Mouse (Mus musculus): Measurements from ENCODE around the gene Cacnb1. TPM values are rescaled to one million over a fixed set of nuclear protein-coding genes. Genes with fewer than 3 reads are reported as not detected.

Gene Cacnb1
- 20.0 and 20.7 TPM in 2 replicates for polyA plus RNA-seq (2015; fragmentation: Nextera tagmentation; extraction: Ambion mirVana)

DNA sequence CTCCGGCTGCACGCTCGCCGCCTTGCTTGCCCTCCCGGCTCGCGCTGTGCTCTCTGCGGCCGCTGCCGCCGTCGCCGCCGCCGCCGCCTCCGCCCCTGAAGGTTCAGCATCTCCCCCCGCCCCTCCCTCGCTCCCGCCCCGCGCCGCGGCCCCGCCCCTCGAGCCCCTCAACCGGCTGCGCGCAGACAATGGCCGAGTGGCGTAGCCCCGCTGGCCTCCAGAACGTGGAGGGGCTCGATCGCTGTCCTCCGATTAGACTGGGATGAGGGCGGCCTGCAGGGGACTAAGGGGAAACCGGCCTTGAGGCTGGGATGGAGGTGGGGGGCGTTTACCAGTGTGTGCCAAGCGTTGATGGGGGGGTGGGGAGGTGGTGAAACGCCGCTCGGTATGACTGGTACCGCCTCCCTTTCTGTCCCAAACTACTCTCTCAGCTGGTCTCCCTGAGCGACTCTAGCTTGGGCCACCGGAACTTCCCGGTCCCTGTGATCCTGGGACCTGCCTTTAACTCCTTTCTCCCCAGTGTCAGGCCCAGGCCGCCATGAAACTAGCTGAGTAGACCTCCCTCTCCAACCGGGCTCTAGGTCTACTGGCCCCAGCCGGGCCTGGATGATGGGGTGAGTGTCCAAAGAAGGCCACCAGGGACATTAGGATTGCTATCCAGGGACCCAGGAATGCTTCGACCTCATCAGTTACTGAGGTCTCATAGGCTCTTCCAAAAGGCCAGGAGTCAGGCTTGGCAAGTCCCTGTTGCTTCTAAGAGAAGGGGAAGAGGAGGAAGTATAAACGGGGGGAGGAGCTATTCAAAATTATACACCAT, at the start of gene Cacnb1:
Gene Cacnb1 (minus strand): TSS at position 480 of the 817 bp plus-strand sequence.
- Histone ChIP-seq H3K4me2 (replicated peaks) (peak within 1 kb of the TSS; percentile 81), H3K4me1 (peaks cover 42% of the 10 kb centered on the region), H3K36me3 (peaks cover 13% of the 10 kb centered on the region), H3K9me3 (no peaks in the 10 kb centered on the region), H3K9ac (peak within 1 kb of the TSS; percentile 88), H3K4me3 (peak within 1 kb of the TSS; percentile 83), H3K27me3 (no peaks in the 10 kb centered on the region), H3K27ac (peak within 1 kb of the TSS; percentile 90)
- ATAC-seq (ENCODE audit: low FRiP score, low read depth), result peak; percentile 52
- under 1% methylated on average over 41 of the region's 52 CpGs for WGBS

DNA sequence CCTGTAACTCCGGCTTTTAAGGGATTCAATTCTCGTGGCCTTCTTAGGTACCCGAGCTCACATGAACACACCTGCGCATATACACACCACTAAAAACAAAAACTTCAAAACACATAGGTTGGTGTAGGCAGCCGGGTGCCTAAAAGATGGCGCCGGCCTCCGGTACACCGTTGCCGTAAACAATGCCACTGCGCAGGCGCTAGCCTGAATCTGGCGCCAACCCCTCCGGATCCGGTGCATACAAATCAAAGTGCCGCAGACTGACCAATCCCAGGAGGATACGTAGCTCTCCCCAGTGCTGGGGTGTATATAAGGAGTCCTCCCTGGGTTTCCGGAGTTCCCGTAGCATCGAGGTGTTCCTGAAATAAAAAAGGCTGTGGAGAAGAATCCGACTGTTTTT, 44.4 kb upstream of the Cacnb1 start:
- no peak overlapping the region for H3K4me2 ChIP-seq (replicated peaks)
- no peak for ATAC-seq (ENCODE audit: low FRiP score, low read depth)
- peaks cover 10% of the 10 kb centered on the region; the same call in 1 of the 2 replicates for H3K9me3 ChIP-seq
- H3K27me3 ChIP-seq, result no peaks in the 10 kb centered on the region
- H3K4me1 ChIP-seq, result 0 out of 2 replicates have a peak, but pooled peaks cover 8% of the 10 kb centered on the region
- no peak overlapping the region for H3K4me3 ChIP-seq
- H3K9ac ChIP-seq, result no peak overlapping the region
- no peaks in the 10 kb centered on the region for H3K36me3 ChIP-seq
- 92% methylated on average over 21 of the region's 21 CpGs for WGBS
- H3K27ac ChIP-seq, result no peak overlapping the region

DNA sequence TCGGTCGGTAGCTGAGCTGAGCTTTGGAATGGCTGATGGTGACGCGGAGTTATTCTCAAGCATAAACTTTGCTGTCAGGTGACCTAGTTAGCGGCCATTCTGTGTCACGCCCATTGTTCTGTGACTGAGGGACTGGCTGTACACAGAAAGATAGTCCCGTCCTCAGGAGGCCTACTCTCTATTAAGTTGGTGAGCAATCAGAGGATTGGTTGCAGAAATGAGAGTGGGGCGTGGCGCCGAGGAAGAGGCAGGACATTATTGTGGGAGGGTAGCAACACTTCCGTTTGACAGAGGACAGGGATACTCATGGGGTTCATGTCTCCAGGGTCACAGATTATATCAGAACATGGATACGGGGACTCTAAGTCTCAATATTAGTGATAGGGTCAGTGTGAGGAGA, 43.4 kb upstream of the Cacnb1 start:
- ATAC-seq (ENCODE audit: low FRiP score, low read depth), result no peak
- no peaks in the 10 kb centered on the region for H3K36me3 ChIP-seq
- WGBS, result 92% methylated on average over 12 of the region's 12 CpGs

DNA sequence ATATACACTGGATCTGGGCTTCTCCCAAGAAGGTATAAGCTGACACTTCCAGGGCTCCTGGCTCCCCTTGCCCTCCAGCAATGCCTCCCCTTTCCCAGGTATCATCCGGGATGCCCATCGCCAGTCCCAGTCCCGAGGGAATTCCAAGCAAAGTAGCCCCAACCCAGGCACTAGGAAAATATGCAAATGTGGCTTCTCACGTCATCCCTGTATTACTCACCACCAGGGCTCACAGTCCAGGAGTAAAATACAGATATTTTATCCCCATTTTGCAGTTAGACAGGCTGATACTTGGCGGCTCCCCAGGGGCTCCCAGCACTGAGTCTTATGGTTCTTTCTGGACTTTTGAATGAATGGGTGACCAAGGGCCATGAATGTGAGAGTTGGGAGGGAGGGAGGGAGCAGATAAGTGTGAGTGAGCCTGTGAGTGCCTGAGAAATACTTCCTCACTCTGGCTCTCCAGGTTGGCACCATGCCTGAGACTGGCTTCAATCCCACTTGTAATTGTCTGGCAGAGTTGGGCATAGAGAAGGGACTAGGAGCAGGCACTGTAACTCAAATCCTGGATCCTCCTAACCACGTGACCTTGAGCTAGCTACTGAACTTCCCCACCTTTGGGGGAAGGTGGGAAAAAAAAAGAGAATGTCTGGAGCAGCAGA, 39.2 kb upstream of the Cacnb1 start:
- 62% methylated on average over 6 of the region's 6 CpGs for WGBS
- no peaks in the 10 kb centered on the region for H3K27me3 ChIP-seq
- H3K9ac ChIP-seq, result no peak overlapping the region
- ATAC-seq (ENCODE audit: low FRiP score, low read depth), result no peak
- no peak overlapping the region for H3K4me2 ChIP-seq (replicated peaks)
- H3K4me1 ChIP-seq, result peaks cover 10% of the 10 kb centered on the region; the same call in 1 of the 2 replicates
- H3K27ac ChIP-seq, result no peak overlapping the region
- no peak overlapping the region for H3K4me3 ChIP-seq
- no peaks in the 10 kb centered on the region for H3K36me3 ChIP-seq
- peaks cover 4% of the 10 kb centered on the region; the same call in 1 of the 2 replicates for H3K9me3 ChIP-seq

More for the DNA sequence above, 43.4 kb upstream of the Cacnb1 start:
- Histone ChIP-seq H3K4me1 (0 out of 2 replicates have a peak, but pooled peaks cover 8% of the 10 kb centered on the region), H3K27ac (no peak overlapping the region), H3K4me3 (no peak overlapping the region), H3K4me2 (replicated peaks) (no peak overlapping the region), H3K9me3 (peaks cover 10% of the 10 kb centered on the region; the same call in 1 of the 2 replicates), H3K9ac (no peak overlapping the region), H3K27me3 (no peaks in the 10 kb centered on the region)

DNA sequence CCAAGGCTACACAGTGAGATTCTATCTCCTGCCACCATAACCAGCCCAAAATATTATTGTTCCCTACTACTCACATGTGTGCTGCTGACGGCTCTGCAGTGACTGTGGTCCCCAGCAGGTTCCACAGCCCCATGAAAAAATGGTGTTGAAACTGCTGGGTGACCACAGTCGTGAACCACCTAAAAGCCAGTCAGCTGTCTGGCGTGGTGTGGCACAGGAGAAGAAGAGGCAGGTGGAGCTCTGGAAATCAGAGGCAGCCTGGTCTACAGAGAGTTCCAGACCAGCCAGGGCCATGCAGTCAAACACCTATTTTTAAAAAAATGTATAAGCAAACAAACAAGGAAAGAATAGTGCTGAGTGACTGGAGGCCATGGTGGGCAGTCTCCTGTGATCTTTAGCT, 38.6 kb upstream of the Cacnb1 start:
- peaks cover 12% of the 10 kb centered on the region; the same call in 1 of the 2 replicates for H3K4me1 ChIP-seq
- 73% methylated on average over 3 of the region's 3 CpGs for WGBS
- H3K9ac ChIP-seq, result no peak overlapping the region
- H3K27ac ChIP-seq, result no peak overlapping the region
- H3K4me3 ChIP-seq, result no peak overlapping the region
- peaks cover 3% of the 10 kb centered on the region; the same call in 1 of the 2 replicates for H3K27me3 ChIP-seq
- ATAC-seq (ENCODE audit: low FRiP score, low read depth), result no peak
- no peaks in the 10 kb centered on the region for H3K36me3 ChIP-seq
- no peak overlapping the region for H3K4me2 ChIP-seq (replicated peaks)
- H3K9me3 ChIP-seq, result no peaks in the 10 kb centered on the region

DNA sequence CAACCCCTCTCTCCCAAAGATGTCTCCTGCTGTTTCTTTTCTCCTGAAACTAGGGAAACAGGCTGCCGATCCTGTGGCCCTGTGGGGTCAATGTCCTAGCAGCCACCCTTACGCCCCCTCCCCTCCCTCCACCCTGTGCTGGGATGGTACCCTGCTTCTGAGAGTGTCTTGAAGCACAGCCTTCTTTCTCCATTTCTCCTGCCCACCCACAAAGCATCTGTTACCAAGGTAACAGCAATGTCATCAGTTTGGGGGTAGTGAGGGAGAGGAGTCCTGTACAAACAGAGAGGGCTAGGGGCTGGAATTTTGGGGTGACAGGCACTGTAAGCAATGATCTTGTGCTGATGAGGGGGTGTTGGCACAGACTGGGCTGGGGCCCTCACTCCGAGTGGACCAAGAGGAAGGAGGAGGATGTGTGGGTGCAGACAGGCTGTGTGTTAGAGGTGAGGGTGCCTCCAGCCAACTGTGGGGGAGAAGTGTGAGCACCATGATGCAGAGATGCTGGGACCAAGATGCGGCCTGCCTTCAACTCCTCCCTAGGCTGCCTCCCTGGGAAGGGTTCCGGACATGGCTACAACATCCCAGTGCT, 37.4 kb upstream of the Cacnb1 start:
- no peak overlapping the region for H3K4me3 ChIP-seq
- H3K27ac ChIP-seq, result no peak overlapping the region
- H3K4me1 ChIP-seq, result peaks cover 8% of the 10 kb centered on the region; the same call in 1 of the 2 replicates
- no peak overlapping the region for H3K4me2 ChIP-seq (replicated peaks)
- no peaks in the 10 kb centered on the region for H3K9me3 ChIP-seq
- WGBS, result 79% methylated on average over 5 of the region's 5 CpGs
- H3K27me3 ChIP-seq, result peaks cover 11% of the 10 kb centered on the region; the same call in 1 of the 2 replicates
- no peak overlapping the region for H3K9ac ChIP-seq
- H3K36me3 ChIP-seq, result no peaks in the 10 kb centered on the region
- ATAC-seq (ENCODE audit: low FRiP score, low read depth), result no peak

DNA sequence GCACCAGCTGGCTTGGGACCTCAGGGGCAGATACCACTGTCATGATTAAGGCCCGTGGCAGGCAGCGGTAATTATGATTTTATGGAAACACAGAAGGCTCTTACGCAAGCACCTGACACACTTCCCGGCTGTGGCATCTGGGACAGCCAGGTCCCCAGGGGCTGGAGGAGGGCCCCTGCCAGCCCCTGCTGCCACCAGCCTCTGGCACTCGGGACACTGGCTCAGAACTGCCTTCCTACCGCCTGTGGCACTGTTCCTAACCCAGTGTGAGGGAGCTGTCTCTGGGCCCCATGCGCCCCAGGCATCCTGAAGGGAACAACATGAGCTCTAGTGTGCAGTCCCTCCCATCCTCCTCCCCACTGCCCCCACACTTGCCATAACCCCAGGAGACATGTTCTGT, 36.8 kb upstream of the Cacnb1 start:
- no peak overlapping the region for H3K27ac ChIP-seq
- H3K27me3 ChIP-seq, result peaks cover 14% of the 10 kb centered on the region; the same call in 1 of the 2 replicates
- WGBS, result 61% methylated on average over 7 of the region's 7 CpGs

DNA sequence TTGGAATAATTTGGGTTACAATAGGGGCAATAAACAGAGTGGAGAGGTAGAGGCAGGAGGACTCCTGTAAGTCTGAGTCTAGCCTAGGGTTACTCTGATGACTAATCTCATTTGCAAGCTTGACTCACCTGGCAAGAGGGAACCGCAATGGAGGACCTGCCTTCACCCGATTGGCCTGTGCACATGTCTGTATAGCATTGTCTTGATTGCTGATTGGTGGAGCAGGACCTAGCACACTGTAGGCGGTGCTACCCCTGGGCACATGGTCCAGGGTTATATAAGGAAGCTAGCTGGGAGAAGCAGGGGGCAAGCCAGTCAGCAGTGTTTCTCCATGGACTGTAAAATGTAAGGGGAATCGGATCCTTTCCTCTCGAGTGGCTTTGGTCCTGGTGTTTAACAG, 35.2 kb upstream of the Cacnb1 start:
- 79% methylated on average over 5 of the region's 5 CpGs for WGBS
- ATAC-seq (ENCODE audit: low FRiP score, low read depth), result no peak
- H3K36me3 ChIP-seq, result no peaks in the 10 kb centered on the region

More for the DNA sequence above, 36.8 kb upstream of the Cacnb1 start:
- Histone ChIP-seq H3K4me3 (no peak overlapping the region), H3K4me2 (replicated peaks) (no peak overlapping the region), H3K4me1 (peaks cover 4% of the 10 kb centered on the region; the same call in 1 of the 2 replicates), H3K9me3 (no peaks in the 10 kb centered on the region), H3K9ac (no peak overlapping the region), H3K36me3 (no peaks in the 10 kb centered on the region)
- ATAC-seq (ENCODE audit: low FRiP score, low read depth), result no peak

DNA sequence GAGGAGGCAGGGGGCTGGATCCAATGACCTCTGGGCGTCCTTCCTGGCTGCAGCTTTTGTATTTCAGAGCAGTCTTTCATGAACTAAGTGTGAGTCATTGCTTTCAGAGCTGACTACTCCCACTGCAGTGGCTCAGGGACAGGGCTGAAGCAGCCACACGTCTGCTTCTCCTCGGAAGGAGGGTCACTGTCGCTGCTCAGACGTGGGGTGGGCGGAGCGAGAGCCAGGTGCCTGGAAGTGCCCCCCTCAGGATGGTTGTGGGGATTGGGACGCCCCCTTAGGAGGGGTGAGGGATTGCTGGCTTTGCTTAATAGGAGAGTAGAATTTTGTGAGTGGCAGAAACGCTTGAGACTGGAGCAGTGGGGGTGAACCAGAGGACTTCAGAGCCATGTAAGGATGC, 34.6 kb upstream of the Cacnb1 start:
- H3K9me3 ChIP-seq, result no peaks in the 10 kb centered on the region
- no peak for ATAC-seq (ENCODE audit: low FRiP score, low read depth)
- peaks cover 34% of the 10 kb centered on the region for H3K27me3 ChIP-seq
- no peak overlapping the region for H3K4me3 ChIP-seq
- H3K27ac ChIP-seq, result no peak overlapping the region
- H3K9ac ChIP-seq, result no peak overlapping the region
- H3K4me2 ChIP-seq (replicated peaks), result peak overlapping the region; percentile 27
- H3K36me3 ChIP-seq, result no peaks in the 10 kb centered on the region
- H3K4me1 ChIP-seq, result peaks cover 10% of the 10 kb centered on the region
- whole genome bisulfite sequencing, result 23% methylated on average over 9 of the region's 9 CpGs

More for the DNA sequence above, 35.2 kb upstream of the Cacnb1 start:
- peaks cover 28% of the 10 kb centered on the region for H3K27me3 ChIP-seq
- peaks cover 4% of the 10 kb centered on the region for H3K4me1 ChIP-seq
- H3K9me3 ChIP-seq, result no peaks in the 10 kb centered on the region
- H3K9ac ChIP-seq, result no peak overlapping the region
- no peak overlapping the region for H3K4me2 ChIP-seq (replicated peaks)
- H3K27ac ChIP-seq, result no peak overlapping the region
- H3K4me3 ChIP-seq, result no peak overlapping the region

DNA sequence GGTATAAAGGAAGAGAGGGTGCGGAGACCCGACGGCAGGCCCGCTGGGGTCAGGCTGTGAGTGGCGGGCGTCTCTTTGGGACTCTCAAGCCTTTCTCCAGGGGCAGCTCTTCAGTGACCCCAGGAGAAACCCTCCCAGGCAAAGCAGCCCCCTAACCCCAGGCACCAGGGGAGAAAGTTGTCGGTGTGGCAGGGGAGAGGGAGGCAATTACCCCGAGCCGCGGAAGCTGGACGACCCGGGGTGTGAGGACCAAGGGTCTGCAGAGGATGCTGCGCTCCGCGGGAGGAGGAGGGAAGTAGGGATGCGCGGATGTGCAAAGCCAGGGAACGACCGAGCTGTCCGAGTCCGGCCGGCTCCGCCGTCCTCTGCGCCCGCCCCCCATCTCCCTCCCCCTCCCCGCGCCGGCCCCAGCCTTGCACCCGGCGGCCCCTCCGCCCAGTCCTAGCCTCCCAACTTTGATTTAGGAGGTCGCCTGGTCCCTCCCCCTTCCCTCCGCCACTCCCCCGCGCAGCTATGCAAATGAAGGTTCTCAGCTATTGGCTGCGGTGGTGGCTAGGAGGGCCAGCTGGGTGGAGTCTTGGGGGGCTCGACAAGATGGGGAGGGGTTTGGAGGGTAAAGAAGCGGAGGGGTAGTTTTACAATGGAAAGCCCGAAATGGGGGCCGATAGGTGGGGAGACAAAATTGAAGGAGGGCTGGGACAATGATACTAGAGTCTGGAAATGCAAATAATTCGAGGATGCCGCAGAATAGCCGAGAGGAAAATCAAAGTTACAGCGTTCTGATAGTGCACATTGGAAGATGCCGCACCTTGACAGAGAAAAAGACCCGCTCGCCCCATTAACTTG, 30.4 kb upstream of the Cacnb1 start, which contains the start of gene Stac2:
Gene Stac2 (minus strand): TSS at position 474 of the 846 bp plus-strand sequence.
- Histone ChIP-seq H3K27me3 (peaks cover 76% of the 10 kb centered on the region), H3K9ac (peak within 1 kb of the TSS; percentile 67), H3K4me3 (peak within 1 kb of the TSS; percentile 51), H3K4me1 (peaks cover 20% of the 10 kb centered on the region), H3K9me3 (no peaks in the 10 kb centered on the region), H3K4me2 (replicated peaks) (peak within 1 kb of the TSS; percentile 81), H3K36me3 (no peaks in the 10 kb centered on the region), H3K27ac (no peak within 1 kb of the TSS)
- ATAC-seq (ENCODE audit: low FRiP score, low read depth), result peak; percentile 91
- 2% methylated on average over 42 of the region's 48 CpGs for WGBS

All from limb, embryonic 13.5 days (tissue).